Mouse (Mus musculus): ENCODE measurements around the gene Dnajc3. TPM values are rescaled to one million over a fixed set of nuclear protein-coding genes. Genes with fewer than 3 reads are reported as not detected.

Dnajc3 gene
- 43.3 TPM for total RNA-seq (2023)

DNA sequence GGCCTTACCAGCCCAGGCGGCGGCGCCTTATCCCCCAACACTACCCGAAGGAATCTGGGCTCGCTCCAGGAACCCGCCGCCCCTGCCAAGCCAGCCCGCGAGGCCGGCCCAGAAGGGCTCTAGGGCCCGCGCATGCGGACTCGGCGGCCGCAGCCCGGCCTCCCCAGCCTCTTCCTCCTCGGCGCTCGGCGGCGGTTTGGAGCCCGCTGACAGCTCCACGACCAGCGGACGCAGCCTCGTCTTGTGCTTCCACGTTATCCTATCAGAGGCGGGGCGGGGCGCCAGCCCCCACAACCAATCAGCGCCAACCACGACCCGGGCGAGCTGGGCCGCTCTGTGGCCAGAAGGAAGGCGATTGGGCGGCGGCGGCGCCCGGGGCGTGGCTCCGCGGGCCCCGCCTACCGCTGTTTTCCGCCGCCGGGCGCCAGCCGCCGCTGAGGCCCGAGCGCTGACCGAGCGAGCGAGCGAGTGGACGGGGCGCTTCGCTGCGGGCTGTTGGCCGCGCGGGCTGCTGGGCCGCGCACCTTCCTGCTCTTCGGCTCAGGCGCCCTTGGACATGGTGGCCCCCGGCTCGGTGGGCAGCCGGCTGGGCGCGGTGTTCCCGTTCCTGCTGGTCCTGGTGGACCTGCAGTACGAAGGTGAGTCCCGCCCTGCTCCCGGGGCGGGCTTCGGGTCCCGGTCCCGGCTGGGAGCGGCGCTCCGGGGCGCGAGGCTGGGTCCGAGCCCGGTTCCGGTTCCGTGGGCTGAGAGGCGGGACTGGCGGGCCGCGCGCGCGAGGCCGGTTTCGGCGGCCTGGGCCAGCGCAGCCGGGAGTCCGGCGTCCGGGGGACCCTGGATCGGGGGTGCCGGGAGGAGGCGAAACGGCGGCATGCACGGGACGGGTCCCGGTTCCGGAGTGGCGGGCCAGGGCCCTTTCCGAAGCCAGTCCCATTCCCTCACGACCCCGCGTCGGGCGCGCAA, at the start of gene Dnajc3:
Dnajc3 (plus strand) TSS at position 444 of the 960 bp plus-strand sequence.

DNA sequence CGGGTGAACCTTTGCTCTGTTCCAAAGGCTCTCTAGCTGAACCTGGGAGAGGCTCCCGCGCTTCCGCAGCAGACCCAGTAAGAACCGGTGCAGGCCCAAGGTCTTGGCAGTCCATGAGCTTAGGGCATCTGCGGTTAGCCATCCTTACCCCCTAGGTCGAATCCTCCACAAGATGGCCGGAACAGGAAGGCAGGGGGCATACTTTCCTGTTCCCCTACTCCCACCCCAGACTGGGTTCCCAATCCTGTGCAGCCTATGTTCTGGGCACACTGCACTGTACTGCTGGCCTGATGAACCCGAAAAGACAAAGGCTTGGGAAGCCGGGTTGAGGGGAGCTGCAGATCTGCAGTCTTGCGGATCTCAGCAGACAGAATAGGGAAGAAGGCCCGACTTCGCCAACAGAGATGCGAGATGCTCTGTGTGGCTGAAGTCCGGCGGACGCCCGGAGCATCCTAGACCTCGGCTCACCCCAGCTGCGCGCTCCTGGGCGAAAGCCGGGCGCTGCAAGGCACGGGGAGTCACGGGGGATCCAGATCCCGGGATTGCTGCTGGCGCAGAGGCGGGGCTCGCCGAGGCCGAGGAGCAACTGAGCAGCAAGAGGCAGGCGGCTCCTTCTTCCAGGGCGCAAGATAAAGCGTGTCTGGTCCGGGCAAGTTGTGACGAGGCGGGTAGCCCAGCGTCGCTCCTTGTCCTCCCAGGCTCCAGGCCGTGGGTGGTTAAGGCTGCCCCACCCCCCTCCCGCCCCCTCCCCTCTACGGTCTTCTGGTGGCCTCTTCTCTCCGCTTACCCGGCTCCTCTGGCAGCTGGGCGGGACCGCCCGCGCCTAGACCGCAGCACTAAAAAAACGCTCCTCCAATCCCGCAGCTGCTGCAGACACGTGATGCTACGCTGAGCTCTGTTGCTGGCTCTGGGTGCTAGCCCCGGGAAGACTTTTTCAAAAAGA, 12.8 kb upstream of the Dnajc3 start, which contains the start of gene Dzip1:
Dzip1 (minus strand) TSS at position 788 of the 943 bp plus-strand sequence.

Other genes with a start within 250 kb of the Dnajc3 start
- gene Abcc4, start 231.8 kb upstream of the Dnajc3 start, total RNA-seq (2023) = 17.9 TPM
- gene Cldn10, start 150.1 kb upstream of the Dnajc3 start, total RNA-seq (2023) = 1.3 TPM
- gene Dzip1, start 12.5 kb upstream of the Dnajc3 start, total RNA-seq (2023) = 72.7 TPM
- 1.1 TPM for gene Uggt2, start 161.5 kb downstream of the Dnajc3 start, total RNA-seq (2023)
- gene Hs6st3, start 200.4 kb downstream of the Dnajc3 start, total RNA-seq (2023) = not detected